Mouse (Mus musculus) heart, embryonic 10.5 days (tissue): ENCODE data around the gene Tmem184b. TPM values are rescaled to one million over a fixed set of nuclear protein-coding genes. Genes with fewer than 3 reads are reported as not detected.

Experiments used
- DNase-seq: peaks from one replicate; pipeline ENCODE4 v3.0.0-alpha.2; 2017; ENCODE audit warnings: low spot score
- H3K27ac ChIP-seq: fragments of 300-500 bp; sonication (generic); 2 replicates; pipeline ENCODE4 v1.5.1; 2016; ENCODE audit warnings: mild to moderate bottlenecking
- H3K27me3 ChIP-seq: fragments of 300-500 bp; sonication (generic); 2 replicates; pipeline ENCODE4 v1.6.1; 2016; ENCODE audit warnings: mild to moderate bottlenecking; ENCODE audit not compliant: poor library complexity, insufficient read depth, severe bottlenecking
- H3K36me3 ChIP-seq: fragments of 300-500 bp; sonication (generic); 2 replicates; pipeline ENCODE4 v1.6.1; 2016; ENCODE audit warnings: mild to moderate bottlenecking, moderate library complexity
- H3K4me1 ChIP-seq: fragments of 300-500 bp; sonication (generic); 2 replicates; pipeline ENCODE4 v1.6.1; 2016; ENCODE audit warnings: mild to moderate bottlenecking
- H3K4me3 ChIP-seq: fragments of 300-500 bp; sonication (generic); 2 replicates; pipeline ENCODE4 v1.5.1; 2016; ENCODE audit warnings: mild to moderate bottlenecking, moderate library complexity
- H3K9me3 ChIP-seq: fragments of 300-500 bp; sonication (generic); 2 replicates; pipeline ENCODE4 v1.6.1; 2016; ENCODE audit warnings: mild to moderate bottlenecking, moderate library complexity
- WGBS: fragments of 180-500 bp; shearing (Covaris S2); methylation state at CpG from one replicate; pipeline ENCODE4 v1.1.7; 2016; 5-methylcytosine and 5-hydroxymethylcytosine counted together
- polyA plus RNA-seq: library from polyadenylated mRNA; unstranded; fragments of >200 nt; fragmentation: Nextera tagmentation; extraction: Ambion mirVana; gene quantifications from 2 replicates; pipeline ENCODE4 v1.2.1, GENCODE M21; 2016

The Tmem184b gene
- polyA plus RNA-seq, 1 experiment from 2014 or later = 67.7 TPM

DNA sequence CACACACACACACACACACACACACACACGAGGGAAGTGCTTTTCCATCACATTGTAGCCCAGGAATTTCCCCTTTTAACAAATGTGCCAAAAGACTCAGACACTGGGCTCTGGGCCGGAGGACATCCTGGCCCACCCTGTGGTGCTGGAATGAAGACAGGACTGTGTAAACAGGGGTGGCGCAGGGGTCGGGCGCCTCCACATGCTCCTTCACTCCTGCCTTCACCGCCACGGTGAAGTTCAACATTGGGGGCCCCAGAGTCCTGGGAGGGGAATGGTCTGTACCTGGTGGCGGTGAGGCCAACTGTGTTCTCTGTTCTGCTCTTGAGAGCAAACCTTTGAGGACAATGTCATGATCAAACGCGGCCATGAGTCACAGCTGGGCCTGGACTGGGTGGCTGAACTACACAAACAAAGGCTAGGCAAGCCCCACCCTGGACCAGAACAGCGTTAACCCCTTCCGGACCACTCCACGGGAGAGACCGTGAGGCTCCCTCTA lies 35.0 kb downstream of the Tmem184b start:
- DNase-seq = no peak
- H3K4me1 ChIP-seq = peaks cover 47% of the 10 kb centered on the region
- no peak overlapping the region for H3K4me3 ChIP-seq
- peak overlapping the region; percentile 80 for H3K27ac ChIP-seq
- no peaks in the 10 kb centered on the region for H3K27me3 ChIP-seq
- H3K9me3 ChIP-seq = no peaks in the 10 kb centered on the region
- peaks cover 82% of the 10 kb centered on the region for H3K36me3 ChIP-seq
- 49% methylated on average over 14 of the region's 14 CpGs for WGBS

- peaks cover 60% of the 10 kb centered on the region for H3K4me1 ChIP-seq
- no peaks in the 10 kb centered on the region for H3K9me3 ChIP-seq
- WGBS = 85% methylated on average over 5 of the region's 5 CpGs
- no peak overlapping the region for H3K4me3 ChIP-seq
- no peak overlapping the region for H3K27ac ChIP-seq
- no peaks in the 10 kb centered on the region for H3K27me3 ChIP-seq
- DNase-seq = no peak
- H3K36me3 ChIP-seq = peaks cover 81% of the 10 kb centered on the region
These were observed 37.0 kb downstream of the Tmem184b start for GRCm38 (mm10) chr15:79366402-79366801.

DNA sequence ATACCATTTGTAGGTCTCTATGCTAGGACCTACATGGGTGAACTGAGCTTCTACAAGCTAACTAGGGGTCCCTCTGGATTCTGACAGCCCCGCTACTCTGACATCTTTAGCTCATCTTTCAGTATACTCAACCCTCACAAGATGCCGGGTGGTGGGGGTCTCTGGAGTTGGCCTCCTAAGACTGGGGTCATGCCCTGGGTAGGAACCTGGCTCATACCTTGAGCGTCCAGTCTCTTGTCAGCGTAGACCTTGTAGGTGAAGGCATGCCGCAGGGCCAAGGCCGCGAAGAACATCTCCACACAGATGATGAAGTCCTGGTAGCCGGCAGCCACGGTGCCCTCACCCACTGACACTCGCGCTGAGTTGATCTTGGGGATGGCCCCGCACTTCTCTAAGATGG lies 38.3 kb downstream of the Tmem184b start:
- Histone ChIP-seq H3K27me3 (no peaks in the 10 kb centered on the region), H3K27ac (no peak overlapping the region), H3K4me3 (no peak overlapping the region), H3K4me1 (peaks cover 68% of the 10 kb centered on the region), H3K9me3 (no peaks in the 10 kb centered on the region), H3K36me3 (peaks cover 83% of the 10 kb centered on the region)
- DNase-seq = no peak
- 95% methylated on average over 12 of the region's 12 CpGs for WGBS

DNA sequence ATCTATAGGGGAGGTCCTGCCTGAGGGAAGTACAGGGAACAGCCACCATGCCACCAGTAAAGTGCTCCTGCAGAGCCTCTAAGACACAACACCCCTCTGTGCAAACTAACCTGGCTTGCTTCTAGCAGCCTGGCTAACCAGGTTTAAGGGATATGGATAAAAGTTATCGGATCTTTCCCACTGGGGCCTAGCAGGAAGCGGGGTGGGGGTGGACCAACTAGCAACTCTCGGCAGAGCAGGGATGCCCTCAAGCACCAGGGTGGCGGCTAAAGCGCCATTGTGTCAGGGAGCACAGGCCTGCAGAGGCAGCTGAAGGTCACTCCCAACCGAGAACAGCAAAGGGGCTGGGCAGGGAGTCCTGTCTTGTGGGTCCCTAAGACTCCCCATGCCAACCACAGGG lies 39.2 kb downstream of the Tmem184b start:
- no peak for DNase-seq
- Histone ChIP-seq H3K4me3 (no peak overlapping the region), H3K4me1 (peaks cover 64% of the 10 kb centered on the region), H3K9me3 (no peaks in the 10 kb centered on the region), H3K27ac (peak overlapping the region; percentile 71), H3K27me3 (no peaks in the 10 kb centered on the region), H3K36me3 (peaks cover 76% of the 10 kb centered on the region)
- WGBS = 58% methylated on average over 6 of the region's 6 CpGs

DNA sequence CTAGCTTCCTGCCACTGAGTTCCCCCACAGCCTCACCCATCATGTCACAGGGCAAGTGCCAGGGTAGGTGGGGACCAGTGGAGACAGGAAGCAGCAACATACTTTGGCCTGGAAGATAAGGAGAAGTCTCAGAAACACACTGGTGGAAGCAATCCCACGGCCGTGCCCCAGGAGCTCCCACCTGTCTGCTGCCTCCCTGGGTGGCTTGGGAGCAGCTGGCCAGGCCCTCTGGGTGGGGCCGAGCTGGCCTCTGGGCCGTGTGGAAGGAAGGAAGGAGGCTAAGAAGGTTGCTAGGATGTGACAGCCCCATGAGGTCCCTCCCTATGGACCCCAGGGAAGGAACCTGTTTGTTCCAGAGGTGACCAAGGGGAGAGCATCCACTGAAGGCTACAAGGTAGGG lies 42.3 kb downstream of the Tmem184b start:
- no peaks in the 10 kb centered on the region for H3K9me3 ChIP-seq
- DNase-seq = no peak
- peak overlapping the region; percentile 52; the same call in 1 of the 2 replicates for H3K27ac ChIP-seq
- peaks cover 48% of the 10 kb centered on the region for H3K36me3 ChIP-seq
- no peak overlapping the region for H3K4me3 ChIP-seq
- H3K27me3 ChIP-seq = peaks cover 8% of the 10 kb centered on the region; the same call in 1 of the 2 replicates
- peaks cover 74% of the 10 kb centered on the region for H3K4me1 ChIP-seq
- 37% methylated on average over 4 of the region's 4 CpGs for WGBS

GRCm38 (mm10) chr15:79360371-79360770 lies 43.0 kb downstream of the Tmem184b start:
- H3K27ac ChIP-seq = peak overlapping the region; percentile 59

DNA sequence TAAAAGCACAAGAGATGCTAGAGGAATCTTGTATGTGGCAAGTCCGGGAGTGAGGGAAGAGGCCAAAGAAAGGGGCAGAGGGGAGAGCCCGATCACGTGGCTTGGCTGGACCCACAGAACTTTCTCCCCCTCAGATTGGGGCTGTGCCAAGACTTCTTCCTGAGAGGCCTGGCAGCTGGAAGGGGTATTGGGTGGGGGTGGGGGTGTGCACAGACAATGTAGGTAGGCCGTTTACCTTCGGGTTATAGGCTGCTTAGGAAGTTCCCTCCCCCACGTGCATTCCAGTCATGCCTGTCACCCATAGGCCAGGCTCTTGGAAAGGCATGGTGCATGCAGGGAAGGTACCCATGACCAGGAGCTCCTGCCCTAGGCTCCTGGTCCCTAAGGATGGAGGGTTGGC lies 43.4 kb downstream of the Tmem184b start:
- Histone ChIP-seq H3K27ac (peak overlapping the region; percentile 59), H3K36me3 (peaks cover 37% of the 10 kb centered on the region), H3K9me3 (no peaks in the 10 kb centered on the region), H3K4me1 (peaks cover 77% of the 10 kb centered on the region), H3K27me3 (peaks cover 13% of the 10 kb centered on the region), H3K4me3 (0 out of 2 replicates have a peak overlapping the region, but pooled peaks have one; percentile 4)
- DNase-seq = no peak
- 27% methylated on average over 6 of the region's 6 CpGs for WGBS

More at GRCm38 (mm10) chr15:79360371-79360770, 43.0 kb downstream of the Tmem184b start:
- Histone ChIP-seq H3K36me3 (peaks cover 42% of the 10 kb centered on the region), H3K4me3 (no peak overlapping the region), H3K27me3 (peaks cover 13% of the 10 kb centered on the region), H3K4me1 (peaks cover 77% of the 10 kb centered on the region), H3K9me3 (no peaks in the 10 kb centered on the region)
- no peak for DNase-seq
- 39% methylated on average over 7 of the region's 7 CpGs for WGBS

DNA sequence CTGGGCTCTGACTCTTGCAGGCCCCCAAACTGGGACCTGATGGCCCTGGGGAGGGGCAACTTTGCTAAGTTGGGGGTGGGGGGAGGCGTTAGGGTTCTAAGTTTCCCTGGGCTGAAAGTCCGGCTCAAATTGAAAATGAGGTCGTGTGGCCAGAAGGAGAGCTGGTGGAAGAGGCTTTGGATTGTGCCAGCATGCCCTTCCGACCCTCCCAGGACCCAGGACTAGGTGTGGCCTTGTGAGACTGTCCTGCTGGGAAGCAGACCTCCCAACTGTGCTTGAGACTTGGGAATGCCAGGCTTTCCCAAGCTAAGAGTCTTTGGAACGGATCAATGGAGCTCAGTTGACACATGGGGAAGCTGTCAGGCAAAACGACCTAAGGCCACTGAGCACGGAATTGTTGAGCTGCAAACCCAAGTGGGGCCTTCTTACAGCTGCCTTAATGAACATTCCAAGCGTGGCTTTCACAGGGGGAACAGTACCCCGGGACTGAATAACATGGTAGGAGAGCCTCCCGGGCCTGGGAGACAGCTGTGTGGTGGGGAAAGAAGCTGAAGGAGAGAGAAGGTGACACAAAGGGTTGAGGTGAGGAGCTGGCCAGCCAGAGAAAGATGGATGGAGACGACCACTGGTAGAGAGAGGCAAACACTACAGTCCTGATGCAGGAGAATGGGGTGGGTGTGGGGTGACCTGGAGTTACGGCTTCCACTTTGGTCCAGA lies 45.2 kb downstream of the Tmem184b start:
- no peaks in the 10 kb centered on the region for H3K9me3 ChIP-seq
- 41% methylated on average over 12 of the region's 12 CpGs for WGBS
- H3K4me1 ChIP-seq = peaks cover 66% of the 10 kb centered on the region
- peaks cover 19% of the 10 kb centered on the region for H3K36me3 ChIP-seq
- DNase-seq = no peak
- H3K27me3 ChIP-seq = peaks cover 13% of the 10 kb centered on the region
- H3K4me3 ChIP-seq = peak overlapping the region; percentile 67
- H3K27ac ChIP-seq = peak overlapping the region; percentile 90

DNA sequence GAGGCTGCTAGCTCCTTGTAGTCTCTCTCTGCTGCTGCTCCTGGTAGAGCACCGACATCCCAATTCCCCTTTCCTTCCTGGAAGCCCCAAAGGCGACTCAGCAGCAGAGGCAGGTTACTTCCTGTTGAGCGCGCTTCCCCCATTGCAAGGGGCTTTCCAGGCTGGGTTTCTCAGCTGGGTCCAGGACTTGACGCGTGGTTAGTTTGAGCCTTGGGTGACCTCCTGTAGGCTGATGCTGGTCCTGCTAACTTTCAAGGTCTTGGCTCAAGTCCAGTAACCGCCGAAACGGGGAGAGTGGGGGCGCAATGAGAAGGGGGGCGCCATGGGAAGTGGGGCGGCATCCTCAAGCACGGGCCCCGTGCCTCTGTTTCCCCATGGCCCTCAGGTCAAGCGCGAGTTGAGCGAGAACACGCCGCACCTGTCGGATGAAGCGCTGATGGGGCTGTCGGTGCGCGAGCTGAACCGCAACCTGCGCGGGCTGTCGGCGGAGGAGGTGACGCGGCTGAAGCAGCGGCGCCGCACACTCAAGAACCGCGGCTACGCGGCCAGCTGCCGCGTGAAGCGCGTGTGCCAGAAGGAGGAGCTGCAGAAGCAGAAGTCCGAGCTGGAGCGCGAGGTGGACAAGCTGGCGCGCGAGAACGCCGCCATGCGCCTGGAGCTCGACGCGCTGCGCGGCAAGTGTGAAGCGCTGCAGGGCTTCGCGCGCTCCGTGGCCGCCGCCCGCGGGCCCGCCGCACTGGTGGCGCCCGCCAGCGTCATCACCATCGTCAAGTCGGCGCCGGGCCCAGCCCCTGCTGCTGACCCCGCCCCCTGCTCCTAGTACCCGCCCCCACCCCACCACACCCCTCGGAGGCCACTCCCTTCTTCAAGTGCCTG lies 46.1 kb downstream of the Tmem184b start:
- peaks cover 11% of the 10 kb centered on the region for H3K36me3 ChIP-seq
- H3K4me1 ChIP-seq = peaks cover 66% of the 10 kb centered on the region
- no peaks in the 10 kb centered on the region for H3K9me3 ChIP-seq
- peak overlapping the region; percentile 67 for H3K4me3 ChIP-seq
- peak; percentile 93 for DNase-seq
- H3K27ac ChIP-seq = peak overlapping the region; percentile 90
- peaks cover 13% of the 10 kb centered on the region for H3K27me3 ChIP-seq
- under 1% methylated on average over 75 of the region's 77 CpGs for WGBS

GRCm38 (mm10) chr15:79356481-79356880 lies 46.9 kb downstream of the Tmem184b start:
- Histone ChIP-seq H3K27ac (peak overlapping the region; percentile 90), H3K36me3 (peaks cover 4% of the 10 kb centered on the region; the same call in 1 of the 2 replicates), H3K27me3 (peaks cover 13% of the 10 kb centered on the region), H3K4me1 (peaks cover 67% of the 10 kb centered on the region), H3K4me3 (peak overlapping the region; percentile 67), H3K9me3 (no peaks in the 10 kb centered on the region)
- DNase-seq = no peak
- 67% methylated on average over 8 of the region's 8 CpGs for WGBS

- no peak for DNase-seq
- H3K27me3 ChIP-seq = peaks cover 13% of the 10 kb centered on the region
- no peak overlapping the region for H3K27ac ChIP-seq
- H3K36me3 ChIP-seq = no peaks in the 10 kb centered on the region
- no peaks in the 10 kb centered on the region for H3K9me3 ChIP-seq
- peaks cover 59% of the 10 kb centered on the region for H3K4me1 ChIP-seq
- no peak overlapping the region for H3K4me3 ChIP-seq
- 63% methylated on average over 4 of the region's 4 CpGs for WGBS
These were observed 48.8 kb downstream of the Tmem184b start for GRCm38 (mm10) chr15:79354619-79355018.

DNA sequence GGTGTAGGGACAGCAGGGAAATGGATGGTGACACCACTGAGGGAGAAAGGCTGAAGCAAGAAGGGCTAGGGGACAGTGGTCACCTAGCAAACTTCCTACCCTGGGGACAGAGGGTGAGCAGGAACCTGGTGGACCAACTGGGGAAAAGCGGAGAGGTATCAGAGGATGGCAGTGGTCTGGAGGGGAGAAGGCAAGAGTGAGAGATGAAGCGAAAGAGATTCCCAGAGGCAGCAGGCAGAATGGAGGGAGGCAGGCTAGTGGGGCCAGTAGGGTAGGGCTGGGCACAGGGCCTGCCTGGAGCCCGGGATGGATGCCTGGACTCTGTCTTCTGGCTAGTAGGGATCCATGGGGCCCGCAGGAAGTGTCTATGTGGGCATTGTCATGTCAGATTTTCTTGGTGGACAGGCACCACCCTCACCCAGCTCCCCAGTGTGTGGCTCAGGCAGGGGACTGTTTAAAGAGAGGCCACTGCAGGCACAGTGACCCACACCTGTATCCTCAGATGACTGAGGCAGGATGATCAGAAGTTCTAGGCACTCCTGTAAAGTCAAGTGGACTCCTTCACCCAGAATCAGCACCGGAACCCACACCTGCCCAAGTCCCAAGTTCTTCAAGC lies 49.6 kb downstream of the Tmem184b start:
- WGBS = 91% methylated on average over 5 of the region's 5 CpGs

More for the DNA sequence above, 49.6 kb downstream of the Tmem184b start:
- H3K4me1 ChIP-seq = peaks cover 66% of the 10 kb centered on the region
- H3K27me3 ChIP-seq = peaks cover 16% of the 10 kb centered on the region
- H3K4me3 ChIP-seq = no peak overlapping the region
- no peak for DNase-seq
- H3K27ac ChIP-seq = no peak overlapping the region
- no peaks in the 10 kb centered on the region for H3K36me3 ChIP-seq
- H3K9me3 ChIP-seq = no peaks in the 10 kb centered on the region
